Mouse (Mus musculus) liver (tissue): ENCODE data around the gene Tut7.
"Not testable (repeated sequence)": the region's sequence is repeated elsewhere in the genome, so short reads cannot be mapped to it uniquely, and the experiment has no call there.

Experiments
- DNase-seq: peaks from one replicate; pipeline ENCODE4 v3.0.0-alpha.2; 2020; ENCODE audit warnings: mixed read lengths

Tut7 gene

GRCm38 (mm10) chr13:59832454-59832853 is 9.5 kb upstream of the Tut7 start:
- DNase-seq, result no peak

GRCm38 (mm10) chr13:59825966-59826365 is 3.0 kb upstream of the Tut7 start:
- DNase-seq, result no peak

GRCm38 (mm10) chr13:59820836-59821235 is 2.1 kb downstream of the Tut7 start:
- no peak for DNase-seq

- peak; percentile 19 for DNase-seq
Observed at GRCm38 (mm10) chr13:59820114-59820513, 2.8 kb downstream of the Tut7 start.

- no peak for DNase-seq
Observed at GRCm38 (mm10) chr13:59817352-59817751, 5.6 kb downstream of the Tut7 start.

- peak; percentile 83 for DNase-seq
Observed at GRCm38 (mm10) chr13:59814109-59814591, 8.8 kb downstream of the Tut7 start.

- DNase-seq, result no peak
Observed at GRCm38 (mm10) chr13:59811581-59811980, 11.4 kb downstream of the Tut7 start.

- DNase-seq, result no peak
Observed at GRCm38 (mm10) chr13:59801000-59801399, 21.9 kb downstream of the Tut7 start.

- no peak for DNase-seq
Observed at GRCm38 (mm10) chr13:59800077-59800476, 22.9 kb downstream of the Tut7 start.

- DNase-seq, result no peak
Observed at GRCm38 (mm10) chr13:59798306-59798705, 24.6 kb downstream of the Tut7 start.

GRCm38 (mm10) chr13:59796466-59796848 is 26.5 kb downstream of the Tut7 start:
- no peak for DNase-seq

GRCm38 (mm10) chr13:59795807-59796465 is 27.0 kb downstream of the Tut7 start:
- DNase-seq, result peak; percentile 88

GRCm38 (mm10) chr13:59794786-59795185 is 28.2 kb downstream of the Tut7 start:
- DNase-seq, result no peak

GRCm38 (mm10) chr13:59782145-59782544 is 40.8 kb downstream of the Tut7 start, which contains the start of gene Gm49354:
Gm49354 (minus strand) TSS chr13:59782245.
- DNase-seq, result no peak

GRCm38 (mm10) chr13:59779744-59780264 is 43.1 kb downstream of the Tut7 start:
- not testable (repeated sequence) for DNase-seq

- DNase-seq, result peak; percentile 36
Observed at GRCm38 (mm10) chr13:59779213-59779612, 43.7 kb downstream of the Tut7 start.

- no peak for DNase-seq
Observed at GRCm38 (mm10) chr13:59775168-59775567, 47.8 kb downstream of the Tut7 start.

GRCm38 (mm10) chr13:59771257-59771656 is 51.7 kb downstream of the Tut7 start:
- peak; percentile 89 for DNase-seq

GRCm38 (mm10) chr13:59770847-59771246 is 52.1 kb downstream of the Tut7 start:
- DNase-seq, result peak; percentile 80

GRCm38 (mm10) chr13:59770164-59770562 is 52.8 kb downstream of the Tut7 start:
- DNase-seq, result peak; percentile 98

- DNase-seq, result peak; percentile 100
Observed at GRCm38 (mm10) chr13:59769296-59770163, 53.4 kb downstream of the Tut7 start, which contains the start of gene Isca1. Isca1 (minus strand) TSS chr13:59769810.

GRCm38 (mm10) chr13:59768531-59768930 is 54.4 kb downstream of the Tut7 start:
- DNase-seq, result peak; percentile 57

GRCm38 (mm10) chr13:59766786-59767515 is 56.0 kb downstream of the Tut7 start:
- DNase-seq, result peak; percentile 52
